Mouse (Mus musculus) erythroid progenitor cell, adult 5-6 weeks (primary cell): ENCODE measurements around the gene Acer1. TPM values are rescaled to one million over a fixed set of nuclear protein-coding genes. Genes with fewer than 3 reads are reported as not detected.
A peak's percentile ranks its signal among the peaks of the same experiment; 100 is the strongest.
"Not testable (repeated sequence)": the region's sequence is repeated elsewhere in the genome, so short reads cannot be mapped to it uniquely, and the experiment has no call there.

ENCODE experiments used
- ATAC-seq: replicated peaks from 2 replicates; pipeline ENCODE4 v1.8.0; 2016; ENCODE audit warnings: moderate number of reproducible peaks, mild to moderate bottlenecking, moderate TSS enrichment, inconsistent platforms; ENCODE audit not compliant: poor library complexity, low FRiP score, severe bottlenecking
- total RNA-seq, 2 experiments: library from RNA; stranded (forward) in 1 of 2; stranded (reverse) in 1 of 2; fragments of 150-400 nt in 1 of 2; fragments of 186-747, 209-891 nt in 1 of 2; gene quantifications; 2 replicates each; pipeline versions ENCODE4 v1.2.3 to v1.2.4; 2015 to 2017; ENCODE audit warnings: low replicate concordance in 2 of 2

Acer1 gene
- total RNA-seq, 2 experiments from 2014 or later = not detected

DNA sequence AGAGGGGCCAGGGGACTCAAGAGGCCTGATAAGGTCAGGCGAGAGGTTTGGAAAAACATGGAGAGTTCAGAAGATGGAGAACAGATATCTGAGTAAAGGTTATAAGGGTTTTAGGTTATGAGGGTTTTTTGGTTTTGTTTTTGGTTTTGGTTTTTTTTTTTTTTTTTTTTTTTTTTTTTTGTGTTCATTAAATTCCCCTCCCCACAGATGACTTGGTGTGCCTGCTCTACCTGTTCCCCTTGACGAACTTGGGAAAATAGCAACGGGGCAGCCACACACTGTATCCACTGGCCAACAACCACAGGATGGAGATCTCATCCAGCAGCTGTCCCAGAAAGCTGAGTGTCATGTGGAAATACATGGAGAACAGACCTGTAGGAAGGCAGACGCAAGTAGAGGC, 23.3 kb downstream of the Acer1 start:
- no peak for ATAC-seq

DNA sequence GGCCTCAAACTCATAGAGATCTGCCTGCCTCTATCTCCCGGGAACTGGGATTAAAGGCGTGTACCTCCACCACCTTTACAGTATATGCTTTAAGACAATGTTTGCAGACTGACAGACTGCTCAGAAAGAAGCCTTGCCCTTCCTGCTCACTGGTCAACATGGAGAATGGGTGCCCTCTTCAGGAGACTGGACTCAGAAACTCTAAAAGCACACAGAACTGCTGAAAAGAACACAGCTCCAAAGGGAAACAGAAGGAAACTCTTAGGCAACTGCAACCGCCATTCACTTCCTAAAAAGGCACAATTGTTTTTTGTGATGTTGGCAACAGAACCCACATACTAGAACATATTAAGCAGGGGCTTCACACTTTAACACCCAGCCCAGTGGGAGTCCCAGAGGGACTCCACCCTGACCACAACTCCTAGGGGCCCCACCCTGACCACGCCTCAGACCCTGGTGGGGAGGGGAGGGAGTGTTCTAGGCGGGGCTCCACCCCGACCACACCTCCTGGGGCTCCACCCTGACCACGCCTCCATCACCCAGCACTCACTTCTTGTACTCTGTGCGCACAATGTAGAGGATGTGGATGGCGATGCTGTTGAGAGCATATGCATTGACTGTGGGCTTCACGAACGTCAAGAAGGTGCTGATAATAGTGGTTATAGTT, 24.0 kb downstream of the Acer1 start:
- peak; percentile 82 for ATAC-seq

DNA sequence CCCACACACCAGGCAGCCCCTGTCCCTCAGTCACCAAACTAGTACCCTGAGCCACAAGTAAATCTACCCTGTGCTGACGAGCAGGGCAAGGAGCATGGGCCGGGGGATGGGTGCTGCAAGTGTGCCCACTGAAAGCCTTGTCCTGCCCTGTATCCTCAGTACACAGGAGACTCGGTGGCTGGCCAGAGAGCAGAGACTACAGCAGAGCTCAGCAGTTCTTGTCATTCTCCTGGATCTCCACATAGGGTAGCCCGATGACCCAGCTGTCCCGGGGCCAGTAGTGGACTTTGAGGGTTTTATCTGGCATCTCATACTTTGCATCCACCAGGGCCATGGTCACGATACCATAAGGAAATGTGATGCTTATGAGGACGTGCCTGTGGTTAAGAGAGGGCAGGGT, 27.1 kb downstream of the Acer1 start:
- no peak for ATAC-seq

DNA sequence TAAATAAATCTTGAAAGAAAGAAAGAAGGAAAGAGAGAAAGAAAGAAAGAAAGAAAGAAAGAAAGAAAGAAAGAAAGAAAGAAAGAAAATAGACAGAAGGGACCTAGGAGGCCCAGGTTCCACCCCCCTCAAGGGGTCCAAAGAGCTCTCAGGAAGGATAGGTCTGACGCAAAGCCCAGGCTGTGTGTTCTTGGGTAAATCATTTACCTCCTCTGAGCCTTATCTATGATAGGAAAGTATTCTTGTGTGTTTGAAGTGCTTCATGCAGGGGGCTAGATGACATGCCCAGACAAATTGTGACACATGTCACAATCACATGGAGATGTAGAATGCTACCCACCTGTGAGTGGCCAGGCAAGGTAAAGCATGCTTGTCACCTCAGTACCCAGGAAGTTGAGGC, 29.3 kb downstream of the Acer1 start:
- no peak for ATAC-seq

DNA sequence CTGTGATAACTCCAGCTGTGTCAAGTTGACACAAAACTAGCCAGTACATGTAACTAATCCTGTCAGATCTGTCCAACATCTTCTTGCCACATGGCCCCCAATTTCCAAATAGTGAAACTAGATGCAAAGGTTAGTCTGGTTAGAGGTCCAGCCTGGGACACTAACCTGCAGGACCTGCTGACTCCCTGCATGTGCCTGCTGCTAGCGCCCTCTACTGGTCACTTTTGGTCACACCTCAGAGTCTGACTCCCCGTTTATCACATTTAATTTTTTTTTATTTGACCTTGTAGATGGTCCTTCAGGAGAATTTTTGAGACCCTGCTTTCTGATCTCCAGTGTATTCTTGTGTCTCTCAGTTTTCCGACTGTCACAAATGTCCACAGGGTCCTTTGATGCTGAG, 31.0 kb downstream of the Acer1 start:
- peak; percentile 80 for ATAC-seq

DNA sequence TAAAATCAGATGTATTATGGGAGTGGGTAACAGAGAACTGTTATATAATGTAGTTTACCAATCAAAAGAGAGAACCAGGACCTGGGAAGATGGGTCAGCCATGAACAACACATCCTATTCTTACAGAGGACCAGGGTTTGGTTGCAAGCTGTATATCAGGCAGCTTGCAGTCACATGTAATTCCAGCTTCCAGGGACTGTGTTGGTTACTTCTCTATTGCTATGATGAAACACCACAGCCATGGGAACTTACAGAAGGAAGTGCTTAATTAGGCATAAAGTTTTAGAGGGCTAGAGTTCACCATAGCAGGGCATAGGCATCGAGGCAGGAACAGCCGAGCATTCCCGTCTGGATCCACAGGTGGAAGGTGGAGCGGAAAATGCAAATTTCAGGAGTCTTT, 43.2 kb downstream of the Acer1 start:
- ATAC-seq = no peak

DNA sequence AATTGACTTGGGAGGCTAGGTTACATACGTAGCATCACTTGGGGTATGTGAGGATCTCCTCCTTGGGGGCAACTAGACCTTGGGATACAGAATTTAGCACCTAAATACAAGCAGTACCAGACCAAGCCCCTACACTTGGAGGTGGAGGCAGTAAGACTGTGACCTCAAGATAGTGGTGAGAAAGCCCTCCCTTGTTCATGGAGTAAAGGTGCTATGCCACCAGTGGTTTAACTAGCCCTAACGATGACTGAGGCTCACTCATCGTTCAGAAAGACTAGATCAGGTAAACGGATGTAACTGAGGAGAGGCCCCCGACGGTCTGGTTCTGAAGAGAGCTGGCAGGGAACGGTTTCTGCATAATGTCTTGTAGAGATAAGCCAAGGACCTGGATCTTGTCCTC, 45.2 kb downstream of the Acer1 start:
- ATAC-seq = no peak

DNA sequence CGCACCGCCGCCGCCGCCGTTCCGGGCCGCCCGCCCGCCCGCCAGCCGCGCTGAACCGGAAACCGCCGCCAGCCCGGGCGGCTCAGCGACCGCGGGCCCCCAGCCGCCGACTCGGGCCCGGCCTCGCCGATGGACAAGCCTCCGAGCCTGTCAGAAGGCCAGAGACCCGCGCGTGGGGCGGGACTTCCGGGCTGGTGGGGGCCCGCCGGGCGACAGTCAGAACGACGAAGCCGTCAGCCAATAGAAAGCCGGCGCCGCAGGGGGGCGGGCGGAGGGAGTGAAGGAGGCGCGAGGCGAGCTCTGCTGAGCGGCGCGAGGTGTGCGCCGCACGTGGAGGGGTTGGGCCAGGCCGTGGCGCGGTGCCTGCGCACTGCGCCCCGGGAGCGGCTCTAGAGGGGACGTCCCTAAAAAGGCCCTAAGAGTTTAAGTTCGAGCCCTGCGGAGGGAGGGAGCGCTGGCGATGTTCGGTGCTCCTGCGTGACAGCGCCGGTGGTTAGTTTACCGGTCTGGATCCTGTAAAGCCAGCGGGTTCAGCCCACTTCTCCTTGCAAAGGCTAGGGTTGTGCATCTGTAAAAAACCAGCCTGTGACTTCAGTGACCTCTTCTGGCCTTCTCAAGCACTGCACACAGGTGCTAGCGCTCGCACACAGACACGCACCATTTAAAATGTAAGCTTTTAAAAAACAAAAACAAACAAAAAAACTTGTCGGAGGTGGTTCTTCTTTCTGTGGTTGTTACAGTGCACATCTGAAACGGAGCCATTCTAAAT, 46.4 kb downstream of the Acer1 start, which contains the start of gene Mllt1:
TSS of gene Mllt1 (minus strand) at position 53 of the 769 bp plus-strand sequence.
- peak; percentile 97 for ATAC-seq

DNA sequence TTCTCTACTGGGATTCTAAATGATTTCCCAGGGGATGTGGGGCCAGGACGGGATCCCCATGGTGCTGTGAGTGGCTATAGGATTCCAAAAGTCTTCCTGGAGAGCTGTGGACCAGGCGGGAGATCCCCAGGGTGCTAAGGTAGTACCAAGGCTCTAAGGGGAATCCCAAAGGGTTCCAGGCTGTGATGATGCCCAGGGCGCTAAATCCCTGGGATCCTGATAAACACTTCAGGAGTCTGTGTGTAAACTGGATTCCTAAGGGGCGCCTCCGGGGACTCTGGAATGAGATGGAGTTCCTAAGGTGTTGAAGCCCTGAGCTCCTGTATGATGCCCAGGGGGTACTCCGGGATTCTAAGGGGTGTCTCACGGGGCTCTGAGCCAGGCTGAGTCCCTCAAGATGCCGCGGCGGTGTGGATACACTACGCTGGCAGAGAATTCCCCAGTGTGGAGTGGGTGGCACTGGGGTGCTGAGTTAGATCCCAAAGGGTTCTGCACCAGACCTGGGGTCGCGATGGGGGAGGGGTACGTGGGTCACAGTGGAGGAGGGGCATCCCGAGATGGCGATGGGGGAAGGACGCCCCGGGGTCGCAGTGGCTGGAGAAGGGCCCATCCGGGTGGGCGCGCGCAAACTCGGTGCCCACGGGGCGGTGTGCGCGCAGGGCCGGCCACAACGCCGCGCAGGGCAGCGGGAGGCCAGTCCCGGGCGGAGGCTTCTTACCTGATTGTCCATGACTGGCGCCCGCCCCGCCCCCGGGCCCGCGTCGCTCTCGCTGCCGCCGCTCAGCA, 47.2 kb downstream of the Acer1 start:
- peak; percentile 59 for ATAC-seq

DNA sequence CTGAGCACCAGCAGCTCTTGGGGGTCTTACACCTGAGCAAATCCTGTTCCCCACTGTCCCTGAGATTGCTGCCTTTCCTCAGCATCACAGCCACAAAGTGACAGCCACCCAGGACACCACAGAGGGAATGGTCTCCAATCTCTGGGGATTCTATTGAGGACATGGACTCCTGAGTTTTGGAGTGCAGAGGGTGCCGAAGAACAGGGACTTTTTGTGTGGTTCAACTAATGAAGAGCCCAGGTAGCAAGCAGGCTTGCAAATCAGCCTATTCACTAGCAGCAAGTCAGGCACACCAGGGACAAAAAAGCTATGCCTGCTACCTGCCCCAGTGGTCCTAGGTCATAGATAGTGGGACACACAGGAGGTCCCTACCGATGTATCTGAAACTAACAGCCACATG, 48.5 kb downstream of the Acer1 start:
- ATAC-seq = no peak

DNA sequence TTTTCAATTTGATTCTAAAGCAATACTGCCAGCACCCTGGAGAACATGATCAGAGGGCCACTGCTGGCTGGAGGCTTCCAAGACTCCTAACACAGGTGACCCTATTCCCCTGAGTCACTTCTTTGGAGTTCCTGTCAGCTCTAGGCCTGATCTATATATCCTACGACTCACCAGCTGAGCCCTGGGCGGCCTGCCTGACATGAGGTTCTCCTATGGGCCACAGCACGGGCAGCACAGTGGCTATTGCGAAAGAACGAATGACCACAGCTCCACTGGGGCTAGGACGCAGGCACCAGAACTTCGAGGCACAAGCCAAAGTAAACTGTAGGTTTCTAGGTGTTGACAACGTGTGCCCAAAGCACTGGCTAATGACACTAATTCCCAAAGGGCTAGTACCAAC, 51.9 kb downstream of the Acer1 start:
- ATAC-seq = no peak

DNA sequence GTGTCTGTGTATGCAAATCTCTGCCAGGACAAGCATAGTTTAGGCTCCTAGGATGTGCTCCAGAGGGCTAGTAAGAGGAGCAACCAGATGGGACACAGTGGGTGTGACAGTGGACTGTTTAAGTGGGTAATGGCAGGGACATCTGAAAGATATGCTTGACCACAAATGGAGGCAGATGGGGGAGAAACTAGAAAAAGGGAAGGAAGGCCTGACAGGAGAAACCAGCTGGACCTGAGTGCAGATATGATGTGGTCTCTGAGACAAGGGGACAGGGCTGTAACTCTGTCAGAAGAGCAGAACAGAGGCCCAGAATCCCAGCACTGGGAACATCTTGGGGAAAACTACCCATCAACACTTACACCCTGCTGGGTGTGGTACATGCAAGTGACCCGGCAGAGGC, 52.4 kb downstream of the Acer1 start:
- no peak for ATAC-seq

DNA sequence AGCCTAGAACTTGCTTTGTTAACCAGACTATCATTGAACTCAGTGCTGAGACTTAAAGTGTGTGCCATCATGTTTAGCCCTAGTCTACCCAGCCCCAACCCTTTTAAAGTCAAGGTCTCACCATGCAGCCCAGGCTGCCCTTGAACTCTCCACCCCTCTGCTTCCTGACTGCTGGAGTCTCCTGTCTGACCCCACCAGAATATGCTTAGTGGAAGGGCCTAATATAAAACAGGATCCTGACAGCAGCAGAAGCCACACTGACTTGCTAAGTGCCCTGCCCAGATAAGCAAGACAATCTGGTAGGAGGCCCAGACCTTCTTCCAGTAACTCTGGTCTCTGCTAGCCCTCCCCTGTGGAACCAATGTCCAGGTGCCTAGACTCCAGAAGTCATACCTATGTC, 52.8 kb downstream of the Acer1 start:
- ATAC-seq = no peak

DNA sequence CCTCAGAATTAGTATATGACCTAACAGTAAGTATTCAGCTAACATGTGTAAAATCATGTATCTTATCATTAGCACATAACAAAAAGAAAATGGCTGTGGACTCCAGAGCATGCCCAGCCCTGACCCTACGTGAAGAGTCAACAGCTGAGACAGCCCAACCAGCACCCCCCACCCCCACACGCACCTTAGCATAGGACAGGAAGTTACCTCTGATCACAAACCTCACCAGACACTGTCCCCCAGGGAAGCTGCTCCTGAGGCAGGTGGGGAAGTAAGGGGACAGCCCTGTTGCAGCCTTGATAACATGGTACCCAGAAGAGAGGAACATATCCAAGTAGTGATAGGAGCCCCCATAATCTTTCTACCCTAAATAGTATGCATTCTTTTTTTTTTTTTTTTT, 55.9 kb downstream of the Acer1 start:
- no peak for ATAC-seq

DNA sequence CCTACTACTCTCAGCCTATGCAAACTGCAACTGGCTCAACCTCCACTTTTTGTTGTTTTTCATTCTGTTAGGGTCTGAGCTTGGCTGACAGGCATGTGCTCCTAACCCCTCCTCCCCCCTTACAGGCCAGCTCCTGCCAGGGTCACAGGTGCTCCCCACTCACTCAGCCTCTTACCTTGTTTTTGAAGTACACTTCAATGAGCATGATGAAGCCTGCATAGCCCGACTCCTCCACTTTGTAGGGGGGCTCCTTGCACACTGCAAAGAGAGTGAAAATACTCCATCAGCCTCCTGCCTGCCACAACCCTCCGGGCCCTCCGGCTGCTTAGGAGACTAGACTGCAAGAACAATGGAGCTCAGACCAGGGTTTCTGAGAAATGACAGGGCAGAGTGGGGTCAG, 62.2 kb downstream of the Acer1 start:
- no peak for ATAC-seq

DNA sequence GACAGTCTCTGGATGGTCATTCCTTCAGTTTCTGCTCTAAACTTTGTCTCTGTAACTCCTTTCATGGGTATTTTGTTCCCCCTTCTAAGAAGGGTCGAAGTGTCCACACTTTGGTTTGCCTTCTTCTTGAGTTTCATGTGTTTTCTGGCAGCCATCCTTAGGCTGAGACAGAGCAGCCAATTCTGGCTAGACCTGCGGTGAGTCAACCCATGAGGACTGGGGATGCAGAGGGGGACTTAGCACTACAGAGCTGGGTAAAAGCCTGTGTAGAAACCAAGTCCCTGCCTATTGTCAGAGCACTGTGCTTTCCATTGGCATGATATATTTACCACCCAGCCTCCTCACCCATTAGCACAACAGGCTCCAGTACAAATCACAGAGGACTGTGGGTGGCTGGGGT, 64.8 kb downstream of the Acer1 start:
- no peak for ATAC-seq

DNA sequence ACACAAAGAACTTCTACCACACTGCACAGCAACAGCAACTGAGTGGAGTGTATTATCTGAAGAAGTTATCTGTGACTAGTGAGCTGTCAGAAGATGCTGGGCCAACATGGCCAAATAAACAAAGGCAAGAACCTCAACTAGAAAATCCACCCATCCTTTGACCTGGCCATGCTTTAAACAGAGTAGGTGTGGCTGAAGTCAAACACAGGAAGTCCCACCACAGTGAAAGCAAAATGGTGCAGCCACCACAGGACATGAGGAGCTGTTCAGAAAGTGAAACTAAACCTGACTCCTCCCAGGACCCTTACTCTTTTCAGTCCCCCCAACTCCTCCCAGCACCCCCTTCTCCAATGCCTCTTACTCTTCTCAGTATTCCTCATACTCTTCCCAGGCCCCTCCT, 68.5 kb downstream of the Acer1 start:
- ATAC-seq = no peak

DNA sequence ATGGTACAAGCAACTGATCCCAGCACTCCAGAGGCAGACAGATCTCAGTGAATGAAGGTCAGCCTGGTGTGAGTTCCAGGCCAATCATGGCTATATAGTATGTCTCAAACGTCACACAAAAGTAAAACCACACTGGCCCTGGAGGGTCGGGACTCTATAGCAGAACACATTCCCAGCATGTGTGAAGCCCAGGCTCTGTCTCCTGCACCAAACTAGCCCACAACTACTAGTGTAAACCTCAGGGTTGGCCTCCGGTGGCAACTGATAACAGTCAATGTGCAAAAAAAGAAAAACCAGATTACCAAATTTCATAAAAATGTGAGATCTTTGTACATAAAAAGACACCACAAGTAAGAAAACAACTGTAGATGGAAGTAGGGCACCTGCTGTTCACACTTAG, 68.9 kb downstream of the Acer1 start:
- ATAC-seq = no peak

DNA sequence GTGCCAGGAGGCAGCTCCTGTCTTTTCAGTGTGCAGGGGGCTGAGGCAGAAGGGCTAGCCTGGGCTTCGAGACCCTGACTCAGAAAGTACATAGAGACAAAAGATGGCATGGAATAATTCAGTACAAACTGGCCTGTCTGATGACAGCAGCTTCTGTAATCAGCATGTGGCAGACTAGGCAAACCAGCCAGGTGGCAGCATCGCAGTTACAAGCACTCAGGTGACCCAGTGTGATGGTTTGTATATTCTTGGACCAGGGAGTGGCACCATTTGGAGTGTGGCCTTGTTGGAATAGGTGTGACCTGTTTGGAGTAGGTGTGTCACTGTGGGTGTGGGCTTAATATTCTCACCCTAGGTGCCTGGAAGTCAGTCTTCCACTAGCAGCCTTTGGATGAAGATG, 72.2 kb downstream of the Acer1 start:
- not testable (repeated sequence) for ATAC-seq

DNA sequence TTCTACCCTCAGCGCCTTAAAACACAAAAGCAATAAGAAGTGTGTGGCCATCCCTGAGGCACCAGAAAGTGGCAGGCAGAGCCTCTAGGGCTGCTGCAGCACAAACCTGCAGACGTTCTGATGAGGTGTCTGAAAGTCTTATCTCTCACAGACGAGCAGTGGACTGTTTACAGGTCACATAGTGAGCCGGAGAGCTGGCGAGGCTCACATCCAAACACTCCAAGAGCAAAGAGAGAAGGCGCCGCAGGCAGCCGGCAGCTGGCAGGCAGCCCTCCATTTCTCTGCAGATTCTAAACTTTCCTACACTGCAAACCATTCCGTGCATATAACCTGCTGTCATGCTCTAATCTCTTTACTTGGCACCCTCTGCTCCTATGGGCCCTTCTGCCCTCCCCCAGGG, 74.0 kb downstream of the Acer1 start:
- no peak for ATAC-seq

DNA sequence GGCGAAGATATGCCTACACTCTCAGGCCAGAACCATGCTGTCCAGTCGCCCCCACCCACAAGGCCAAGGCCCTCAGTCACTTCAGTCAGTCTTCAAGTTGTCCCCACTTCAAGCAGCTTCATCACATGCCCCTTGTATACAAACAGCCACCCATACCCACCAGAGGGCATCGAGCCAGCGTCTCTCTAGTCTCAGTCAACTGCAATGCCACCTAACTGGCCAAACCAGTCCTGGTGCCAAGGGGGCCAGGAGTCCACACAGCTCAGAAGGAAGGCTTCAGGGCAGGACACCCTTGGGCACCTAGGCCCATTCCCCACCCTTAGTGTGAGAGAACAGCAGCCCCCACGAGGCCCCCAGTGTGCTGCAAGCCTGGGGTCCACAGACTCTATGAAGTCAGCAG, 74.8 kb downstream of the Acer1 start:
- no peak for ATAC-seq
